Mouse (Mus musculus) neural tube, embryonic 13.5 days (tissue): Measurements from ENCODE around the gene Ctdspl. TPM values are rescaled to one million over a fixed set of nuclear protein-coding genes. Genes with fewer than 3 reads are reported as not detected.
A peak's percentile ranks its signal among the peaks of the same experiment; 100 is the strongest.

Experiments
- ATAC-seq: fragments of 200-750 bp; cut with Nextera tagmentation; 2 replicates; pipeline ENCODE4 v1.8.0; 2017; ENCODE audit warnings: low read depth, mild to moderate bottlenecking, moderate TSS enrichment, moderate library complexity
- H3K27ac ChIP-seq: fragments of 300-500 bp; sonication (generic); replicated peaks from 2 replicates; pipeline ENCODE4 v1.5.1; 2015; ENCODE audit warnings: moderate library complexity, mild to moderate bottlenecking, inconsistent platforms
- H3K27me3 ChIP-seq: fragments of 300-500 bp; sonication (generic); 2 replicates; pipeline ENCODE4 v1.6.1; 2015; ENCODE audit warnings: mild to moderate bottlenecking, inconsistent platforms
- H3K36me3 ChIP-seq: fragments of 300-500 bp; sonication (generic); 2 replicates; pipeline ENCODE4 v1.6.1; 2015; ENCODE audit warnings: mild to moderate bottlenecking, inconsistent platforms
- H3K4me1 ChIP-seq: fragments of 300-500 bp; sonication (generic); replicated peaks from 2 replicates; pipeline ENCODE4 v1.6.1; 2015; ENCODE audit warnings: inconsistent platforms
- H3K4me2 ChIP-seq: fragments of 300-500 bp; sonication (generic); 2 replicates; pipeline ENCODE4 v1.6.1; 2015; ENCODE audit warnings: inconsistent platforms, mild to moderate bottlenecking, moderate library complexity
- H3K4me3 ChIP-seq: fragments of 300-500 bp; sonication (generic); 2 replicates; pipeline ENCODE4 v1.5.1; 2015; ENCODE audit warnings: mild to moderate bottlenecking, inconsistent platforms
- H3K9ac ChIP-seq: fragments of 300-500 bp; sonication (generic); 2 replicates; pipeline ENCODE4 v1.6.1; 2015; ENCODE audit warnings: moderate library complexity, mild to moderate bottlenecking, inconsistent platforms
- H3K9me3 ChIP-seq: fragments of 300-500 bp; sonication (generic); 2 replicates; pipeline ENCODE4 v1.6.1; 2016; ENCODE audit warnings: inconsistent platforms
- WGBS: fragments of 180-500 bp; shearing (Covaris S2); methylation state at CpG from one replicate; pipeline ENCODE4 v1.1.7; 2015; 5-methylcytosine and 5-hydroxymethylcytosine counted together
- polyA plus RNA-seq: library from polyadenylated mRNA; unstranded; fragments of >200 nt; fragmentation: Nextera tagmentation; extraction: Ambion mirVana; gene quantifications from 2 replicates; pipeline ENCODE4 v1.2.1, GENCODE M21; 2015

The Ctdspl gene
- polyA plus RNA-seq, 1 experiment from 2014 or later: 6.8 TPM

- 93% methylated on average over 16 of the region's 16 CpGs for WGBS
- Histone ChIP-seq H3K9me3 (no peaks in the 10 kb centered on the region), H3K27me3 (no peaks in the 10 kb centered on the region), H3K4me2 (no peak overlapping the region), H3K27ac (no peak overlapping the region), H3K9ac (no peak overlapping the region), H3K4me1 (no peaks in the 10 kb centered on the region), H3K4me3 (no peak overlapping the region), H3K36me3 (no peaks in the 10 kb centered on the region)
- no peak for ATAC-seq
Measured at GRCm38 (mm10) chr9:118952180-118952579, 25.9 kb downstream of the Ctdspl start.

- WGBS: 93% methylated on average over 16 of the region's 16 CpGs
Measured at GRCm38 (mm10) chr9:118953465-118954194, 27.4 kb downstream of the Ctdspl start.

GRCm38 (mm10) chr9:118958802-118959201, 32.5 kb downstream of the Ctdspl start:
- 0 out of 2 replicates have a peak, but pooled peaks cover 3% of the 10 kb centered on the region for H3K36me3 ChIP-seq
- H3K4me3 ChIP-seq: no peak overlapping the region
- H3K4me1 ChIP-seq: peaks cover 8% of the 10 kb centered on the region
- 86% methylated on average over 7 of the region's 7 CpGs for WGBS
- no peak overlapping the region for H3K9ac ChIP-seq
- ATAC-seq: no peak
- no peak overlapping the region for H3K27ac ChIP-seq
- H3K4me2 ChIP-seq: no peak overlapping the region
- no peaks in the 10 kb centered on the region for H3K9me3 ChIP-seq
- no peaks in the 10 kb centered on the region for H3K27me3 ChIP-seq

More at GRCm38 (mm10) chr9:118953465-118954194, 27.4 kb downstream of the Ctdspl start:
- Histone ChIP-seq H3K36me3 (no peaks in the 10 kb centered on the region), H3K9ac (no peak overlapping the region), H3K4me1 (no peaks in the 10 kb centered on the region), H3K27ac (no peak overlapping the region), H3K4me3 (no peak overlapping the region), H3K4me2 (no peak overlapping the region), H3K9me3 (no peaks in the 10 kb centered on the region), H3K27me3 (no peaks in the 10 kb centered on the region)
- no peak for ATAC-seq

GRCm38 (mm10) chr9:118960415-118961091, 34.3 kb downstream of the Ctdspl start:
- Histone ChIP-seq H3K4me1 (peaks cover 13% of the 10 kb centered on the region), H3K4me3 (no peak overlapping the region), H3K36me3 (0 out of 2 replicates have a peak, but pooled peaks cover 3% of the 10 kb centered on the region), H3K9me3 (no peaks in the 10 kb centered on the region), H3K9ac (no peak overlapping the region), H3K27ac (0 out of 2 replicates have a peak overlapping the region, but pooled peaks have one; percentile 13), H3K27me3 (no peaks in the 10 kb centered on the region), H3K4me2 (no peak overlapping the region)
- no peak for ATAC-seq
- WGBS: 58% methylated on average over 16 of the region's 16 CpGs

GRCm38 (mm10) chr9:118963149-118963548, 36.9 kb downstream of the Ctdspl start:
- H3K4me1 ChIP-seq: peaks cover 13% of the 10 kb centered on the region
- H3K9me3 ChIP-seq: peaks cover 11% of the 10 kb centered on the region; the same call in 1 of the 2 replicates
- no peak overlapping the region for H3K4me3 ChIP-seq
- ATAC-seq: no peak
- H3K9ac ChIP-seq: no peak overlapping the region
- H3K4me2 ChIP-seq: no peak overlapping the region
- peaks cover 18% of the 10 kb centered on the region; the same call in 1 of the 2 replicates for H3K36me3 ChIP-seq
- no peak overlapping the region for H3K27ac ChIP-seq
- H3K27me3 ChIP-seq: no peaks in the 10 kb centered on the region
- 86% methylated on average over 9 of the region's 9 CpGs for WGBS

- H3K27ac ChIP-seq: 0 out of 2 replicates have a peak overlapping the region, but pooled peaks have one; percentile 39
- no peak overlapping the region for H3K9ac ChIP-seq
- H3K4me1 ChIP-seq: peaks cover 13% of the 10 kb centered on the region
- no peak overlapping the region for H3K4me3 ChIP-seq
- peaks cover 11% of the 10 kb centered on the region; the same call in 1 of the 2 replicates for H3K9me3 ChIP-seq
- 72% methylated on average over 18 of the region's 18 CpGs for WGBS
- ATAC-seq: 0 out of 2 replicates have a peak, but pooled peaks have one; percentile 27
- H3K36me3 ChIP-seq: peaks cover 16% of the 10 kb centered on the region; the same call in 1 of the 2 replicates
- no peak overlapping the region for H3K4me2 ChIP-seq
- no peaks in the 10 kb centered on the region for H3K27me3 ChIP-seq
Measured at GRCm38 (mm10) chr9:118964263-118965034, 38.2 kb downstream of the Ctdspl start.

- H3K9ac ChIP-seq: no peak overlapping the region
- H3K36me3 ChIP-seq: peaks cover 16% of the 10 kb centered on the region; the same call in 1 of the 2 replicates
- no peak overlapping the region for H3K27ac ChIP-seq
- ATAC-seq: no peak
- H3K9me3 ChIP-seq: peaks cover 11% of the 10 kb centered on the region; the same call in 1 of the 2 replicates
- 89% methylated on average over 4 of the region's 4 CpGs for WGBS
- H3K4me1 ChIP-seq: peaks cover 24% of the 10 kb centered on the region
- H3K4me3 ChIP-seq: no peak overlapping the region
- no peak overlapping the region for H3K4me2 ChIP-seq
- H3K27me3 ChIP-seq: no peaks in the 10 kb centered on the region
Measured at GRCm38 (mm10) chr9:118969810-118970209, 43.6 kb downstream of the Ctdspl start.

GRCm38 (mm10) chr9:118973028-118973427, 46.8 kb downstream of the Ctdspl start:
- ATAC-seq: no peak

GRCm38 (mm10) chr9:118973566-118973965, 47.3 kb downstream of the Ctdspl start:
- Histone ChIP-seq H3K4me2 (no peak overlapping the region), H3K27me3 (no peaks in the 10 kb centered on the region)

More at GRCm38 (mm10) chr9:118973028-118973427, 46.8 kb downstream of the Ctdspl start:
- Histone ChIP-seq H3K27ac (no peak overlapping the region), H3K27me3 (no peaks in the 10 kb centered on the region), H3K9ac (no peak overlapping the region), H3K4me1 (peaks cover 46% of the 10 kb centered on the region), H3K4me3 (no peak overlapping the region), H3K4me2 (no peak overlapping the region), H3K9me3 (no peaks in the 10 kb centered on the region), H3K36me3 (no peaks in the 10 kb centered on the region)
- 89% methylated on average over 7 of the region's 7 CpGs for WGBS

GRCm38 (mm10) chr9:118974148-118974547, 47.9 kb downstream of the Ctdspl start:
- Histone ChIP-seq H3K27me3 (no peaks in the 10 kb centered on the region), H3K9ac (0 out of 2 replicates have a peak overlapping the region, but pooled peaks have one; percentile 13), H3K4me3 (no peak overlapping the region), H3K4me1 (peaks cover 50% of the 10 kb centered on the region), H3K27ac (peak overlapping the region; percentile 61), H3K9me3 (no peaks in the 10 kb centered on the region), H3K36me3 (no peaks in the 10 kb centered on the region), H3K4me2 (no peak overlapping the region)
- no peak for ATAC-seq
- WGBS: 25% methylated on average over 5 of the region's 5 CpGs

More at GRCm38 (mm10) chr9:118973566-118973965, 47.3 kb downstream of the Ctdspl start:
- peaks cover 50% of the 10 kb centered on the region for H3K4me1 ChIP-seq
- peak overlapping the region; percentile 61; the same call in 1 of the 2 replicates for H3K27ac ChIP-seq
- no peaks in the 10 kb centered on the region for H3K36me3 ChIP-seq
- H3K9ac ChIP-seq: no peak overlapping the region
- H3K4me3 ChIP-seq: no peak overlapping the region
- 73% methylated on average over 5 of the region's 5 CpGs for WGBS
- no peak for ATAC-seq
- no peaks in the 10 kb centered on the region for H3K9me3 ChIP-seq

GRCm38 (mm10) chr9:118975211-118975671, 49.0 kb downstream of the Ctdspl start:
- Histone ChIP-seq H3K4me3 (no peak overlapping the region), H3K9me3 (no peaks in the 10 kb centered on the region), H3K36me3 (no peaks in the 10 kb centered on the region), H3K27ac (no peak overlapping the region), H3K27me3 (no peaks in the 10 kb centered on the region), H3K4me2 (no peak overlapping the region), H3K4me1 (peaks cover 61% of the 10 kb centered on the region), H3K9ac (no peak overlapping the region)
- 66% methylated on average over 11 of the region's 11 CpGs for WGBS
- no peak for ATAC-seq
